Mouse (Mus musculus) MEL (cell line): ENCODE measurements around the gene Dpep2nb. TPM values are rescaled to one million over a fixed set of nuclear protein-coding genes. Genes with fewer than 3 reads are reported as not detected.

Experiments
- DNase-seq: peaks from one replicate; pipeline ENCODE4 v3.0.0; 2011; ENCODE audit warnings: low read depth, low spot score
- H3K27ac ChIP-seq: 2 replicates; pipeline ENCODE4 v1.5.1; 2012; ENCODE audit warnings: low read depth, mild to moderate bottlenecking, control low read depth, low read length, moderate library complexity; ENCODE audit not compliant: control insufficient read depth
- H3K27me3 ChIP-seq, 2 experiments: fragments of 150-350 bp in 1 of 2; sonication (generic) in 1 of 2; 2 replicates each; pipeline ENCODE4 v1.6.1; 2012; ENCODE audit warnings: low read length in 2 of 2, mild to moderate bottlenecking in 2 of 2, improper control_type of control experiment in 1 of 2, moderate library complexity in 1 of 2; ENCODE audit not compliant: insufficient read depth in 2 of 2, control insufficient read depth in 1 of 2
- H3K36me3 ChIP-seq, 2 experiments: 2 replicates each; pipeline ENCODE4 v1.6.1; 2012 to 2014; ENCODE audit warnings: low read length in 2 of 2, improper control_type of control experiment in 1 of 2, inconsistent platforms in 1 of 2, mild to moderate bottlenecking in 1 of 2; ENCODE audit not compliant: insufficient read depth in 2 of 2, control insufficient read depth in 1 of 2
- H3K4me1 ChIP-seq, 2 experiments: fragments of 150-350 bp in 1 of 2; sonication (generic) in 1 of 2; 2 replicates each; pipeline ENCODE4 v1.6.1; 2012; ENCODE audit warnings: low read length in 2 of 2, improper control_type of control experiment in 1 of 2, mild to moderate bottlenecking in 1 of 2; ENCODE audit not compliant: insufficient read depth in 2 of 2, control insufficient read depth in 1 of 2
- H3K4me3 ChIP-seq, 2 experiments: fragments of 150-350 bp in 1 of 2; sonication (generic) in 1 of 2; 2 replicates each; pipeline ENCODE4 v1.5.1; 2012; ENCODE audit warnings: low read depth in 2 of 2, low read length in 2 of 2, mild to moderate bottlenecking in 2 of 2, moderate library complexity in 2 of 2, control low read depth in 1 of 2, improper control_type of control experiment in 1 of 2; ENCODE audit not compliant: control insufficient read depth in 1 of 2, insufficient read depth in 1 of 2
- H3K79me2 ChIP-seq: 2 replicates; pipeline ENCODE4 v1.6.1; 2012; ENCODE audit warnings: mild to moderate bottlenecking, low read length, moderate library complexity; ENCODE audit not compliant: control insufficient read depth, poor library complexity, insufficient read depth
- H3K9ac ChIP-seq: 2 replicates; pipeline ENCODE4 v1.6.1; 2012; ENCODE audit warnings: low read depth, mild to moderate bottlenecking, control low read depth, low read length, moderate library complexity; ENCODE audit not compliant: control insufficient read depth, poor library complexity, severe bottlenecking
- H3K9me3 ChIP-seq: fragments of 150-350 bp; sonication (generic); replicated peaks from 2 replicates; pipeline ENCODE4 v1.6.1; 2012; ENCODE audit warnings: mild to moderate bottlenecking, low read length, improper control_type of control experiment, moderate library complexity; ENCODE audit not compliant: insufficient read depth
- CHD1 ChIP-seq: IDR thresholded peaks from 2 replicates; pipeline ENCODE4 v1.6.1; 2012; ENCODE audit warnings: low read depth, mild to moderate bottlenecking, inconsistent platforms, low read length, improper control_type of control experiment
- CHD2 ChIP-seq: IDR thresholded peaks from 2 replicates; pipeline ENCODE4 v1.6.1; 2011; ENCODE audit warnings: low read length, improper control_type of control experiment
- CTCF ChIP-seq, 3 experiments: IDR thresholded peaks in 2 of 3; conservative IDR thresholded peaks in 1 of 3; 2 replicates each; pipeline ENCODE4 v1.5.1; 2011 to 2012; ENCODE audit warnings: low read length in 3 of 3, low read depth in 2 of 3, mild to moderate bottlenecking in 2 of 3, improper control_type of control experiment in 1 of 3, inconsistent platforms in 1 of 3, mixed read lengths in 1 of 3, moderate library complexity in 1 of 3; ENCODE audit not compliant: control insufficient read depth in 1 of 3, insufficient read depth in 1 of 3, poor library complexity in 1 of 3, severe bottlenecking in 1 of 3
- E2F4 ChIP-seq: IDR thresholded peaks from 2 replicates; pipeline ENCODE4 v1.6.1; 2011; ENCODE audit warnings: low read depth, low read length, improper control_type of control experiment, borderline replicate concordance
- EP300 ChIP-seq, 2 experiments: IDR thresholded peaks; 2 replicates each; pipeline ENCODE4 v1.6.1; 2011; ENCODE audit warnings: improper control_type of control experiment in 2 of 2, low read length in 2 of 2, low read depth in 1 of 2, mild to moderate bottlenecking in 1 of 2
- ETS1 ChIP-seq: IDR thresholded peaks from 2 replicates; pipeline ENCODE4 v1.6.1; 2012; ENCODE audit warnings: low read depth, mild to moderate bottlenecking, inconsistent platforms, low read length, improper control_type of control experiment, moderate library complexity
- GABPA ChIP-seq: IDR thresholded peaks from 2 replicates; pipeline ENCODE4 v1.6.1; 2012; ENCODE audit warnings: low read depth, mild to moderate bottlenecking, inconsistent platforms, low read length, improper control_type of control experiment, moderate library complexity
- GATA1 ChIP-seq: IDR thresholded peaks from 2 replicates; pipeline ENCODE4 v1.6.1; 2011; ENCODE audit warnings: low read depth, low read length, improper control_type of control experiment
- KAT2A ChIP-seq: conservative IDR thresholded peaks from 2 replicates; pipeline ENCODE4 v1.6.1; 2012; ENCODE audit warnings: low read depth, low read length, improper control_type of control experiment, inconsistent platforms
- MAFK ChIP-seq: IDR thresholded peaks from 2 replicates; pipeline ENCODE4 v1.6.1; 2011; ENCODE audit warnings: low read depth, mild to moderate bottlenecking, low read length, improper control_type of control experiment, borderline replicate concordance
- MAZ ChIP-seq: IDR thresholded peaks from 2 replicates; pipeline ENCODE4 v1.6.1; 2012; ENCODE audit warnings: low read depth, mild to moderate bottlenecking, inconsistent platforms, low read length, improper control_type of control experiment
- MXI1 ChIP-seq: IDR thresholded peaks from 2 replicates; pipeline ENCODE4 v1.6.1; 2011; ENCODE audit warnings: mild to moderate bottlenecking, low read depth, low read length, improper control_type of control experiment
- MYC ChIP-seq: IDR thresholded peaks from 2 replicates; pipeline ENCODE4 v1.6.1; 2011; ENCODE audit warnings: low read depth, mild to moderate bottlenecking, low read length, improper control_type of control experiment, moderate library complexity
- NELFE ChIP-seq: IDR thresholded peaks from 2 replicates; pipeline ENCODE4 v1.6.1; 2011; ENCODE audit warnings: low read depth, low read length, improper control_type of control experiment
- NRF1 ChIP-seq: IDR thresholded peaks from 2 replicates; pipeline ENCODE4 v1.6.1; 2014; ENCODE audit warnings: low read depth, mild to moderate bottlenecking, inconsistent platforms, low read length, improper control_type of control experiment, moderate library complexity; ENCODE audit not compliant: poor library complexity, insufficient read depth, severe bottlenecking
- POLR2AphosphoS2 ChIP-seq: IDR thresholded peaks from 2 replicates; pipeline ENCODE4 v1.6.1; 2011; ENCODE audit warnings: low read length, improper control_type of control experiment
- POLR2AphosphoS5 ChIP-seq: IDR thresholded peaks from 2 replicates; pipeline ENCODE4 v1.6.1; 2012; ENCODE audit warnings: low read depth, borderline replicate concordance, mild to moderate bottlenecking, inconsistent platforms, low read length, moderate library complexity, mixed read lengths
- RAD21 ChIP-seq: IDR thresholded peaks from 2 replicates; pipeline ENCODE4 v1.6.1; 2011; ENCODE audit warnings: mild to moderate bottlenecking, low read depth, low read length, improper control_type of control experiment
- RCOR1 ChIP-seq: IDR thresholded peaks from 2 replicates; pipeline ENCODE4 v1.6.1; 2012; ENCODE audit warnings: low read depth, mild to moderate bottlenecking, inconsistent platforms, low read length, improper control_type of control experiment
- SIN3A ChIP-seq: IDR thresholded peaks from 2 replicates; pipeline ENCODE4 v1.6.1; 2012; ENCODE audit warnings: low read length, improper control_type of control experiment, inconsistent platforms
- SMC3 ChIP-seq: IDR thresholded peaks from 2 replicates; pipeline ENCODE4 v1.6.1; 2011; ENCODE audit warnings: low read depth, low read length, improper control_type of control experiment
- TAL1 ChIP-seq: IDR thresholded peaks from 2 replicates; pipeline ENCODE4 v1.6.1; 2012; ENCODE audit warnings: mild to moderate bottlenecking, inconsistent platforms, low read length, moderate library complexity, mixed read lengths
- TBP ChIP-seq: IDR thresholded peaks from 2 replicates; pipeline ENCODE4 v1.8.0; 2011; ENCODE audit warnings: low read depth, low read length, improper control_type of control experiment
- TCF12 ChIP-seq: IDR thresholded peaks from 2 replicates; pipeline ENCODE4 v1.6.1; 2014; ENCODE audit warnings: low read depth, mild to moderate bottlenecking, inconsistent platforms, low read length, improper control_type of control experiment, moderate library complexity
- USF1 ChIP-seq: IDR thresholded peaks from 2 replicates; pipeline ENCODE4 v1.6.1; 2014; ENCODE audit warnings: low read depth, mild to moderate bottlenecking, inconsistent platforms, low read length, improper control_type of control experiment, moderate library complexity
- USF2 ChIP-seq, 2 experiments: IDR thresholded peaks; 2 replicates each; pipeline ENCODE4 v1.6.1; 2011 to 2012; ENCODE audit warnings: improper control_type of control experiment in 2 of 2, low read length in 2 of 2, borderline replicate concordance in 1 of 2, inconsistent platforms in 1 of 2, low read depth in 1 of 2, mild to moderate bottlenecking in 1 of 2; ENCODE audit not compliant: insufficient read depth in 1 of 2
- ZC3H11A ChIP-seq: IDR thresholded peaks from 2 replicates; pipeline ENCODE4 v1.6.1; 2012; ENCODE audit warnings: low read depth, mild to moderate bottlenecking, inconsistent platforms, low read length, improper control_type of control experiment
- ZMIZ1 ChIP-seq: IDR thresholded peaks from 2 replicates; pipeline ENCODE4 v1.6.1; 2012; ENCODE audit warnings: low read depth, mild to moderate bottlenecking, inconsistent platforms, low read length, improper control_type of control experiment, moderate library complexity
- ZNF384 ChIP-seq: IDR thresholded peaks from 2 replicates; pipeline ENCODE4 v1.6.1; 2012; ENCODE audit warnings: low read depth, mild to moderate bottlenecking, inconsistent platforms, low read length, improper control_type of control experiment
- polyA plus RNA-seq, 2 experiments: library from polyadenylated mRNA; stranded (reverse) in 1 of 2; unstranded in 1 of 2; fragments of >175 nt in 1 of 2; fragments of >200 nt in 1 of 2; gene quantifications; 2 replicates each; pipeline versions ENCODE4 v1.2.1 to v1.2.4; 2012; ENCODE audit warnings: low replicate concordance in 2 of 2, low read depth in 1 of 2; ENCODE audit not compliant: insufficient read length in 2 of 2, insufficient read depth in 1 of 2, missing spikeins in 1 of 2
- total RNA-seq: library from RNA; depleted of rRNA; stranded (reverse); fragments of 300-350 nt; gene quantifications from 2 replicates; pipeline ENCODE4 v1.2.3, GENCODE M21; 2012

Gene Dpep2nb
- total and polyA plus RNA-seq, 3 experiments, result 0.14 TPM; not detected in 2

DNA sequence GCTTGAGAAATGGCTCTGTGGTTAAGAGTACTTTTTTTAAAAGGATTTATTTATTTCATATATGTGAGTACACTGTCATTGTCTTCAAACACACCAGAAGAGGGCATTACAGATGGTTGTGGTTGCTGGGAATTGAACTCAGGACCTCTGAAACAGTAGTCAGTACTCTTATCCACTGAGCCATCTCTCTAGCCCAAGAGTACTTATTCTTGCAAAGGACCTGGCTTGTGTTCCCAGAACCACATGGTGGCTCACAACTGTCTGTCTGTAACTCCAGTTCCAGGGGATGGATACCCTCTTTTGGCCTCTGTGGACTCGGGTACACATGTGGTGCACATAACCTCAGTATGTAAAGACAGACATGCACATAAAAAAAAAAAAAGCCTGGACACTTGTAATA lies 36.4 kb downstream of the Dpep2nb start:
- TF ChIP-seq TBP (peak; percentile 98), CTCF (IDR thresholded peaks at IDR 0.05 in 2 of 3, conservative IDR thresholded peaks at IDR 0.05 in 1 of 3; ENCODE audit: control insufficient read depth in 1 of 3, insufficient read depth in 1 of 3, low read depth in 2 of 3, low read length in 3 of 3, poor library complexity in 1 of 3, severe bottlenecking in 1 of 3) (no peak)
- peaks cover 15% of the 10 kb centered on the region for H3K79me2 ChIP-seq
- no peak overlapping the region for H3K27ac ChIP-seq
- no peaks in the 10 kb centered on the region for H3K9me3 ChIP-seq
- peak; percentile 34 for DNase-seq
- 0 out of 4 replicates have a peak, but pooled peaks cover 0 to 3% of the 10 kb centered on the region in 2 experiments for H3K36me3 ChIP-seq
- no peak overlapping the region for H3K4me3 ChIP-seq
- H3K27me3 ChIP-seq, result no peaks in the 10 kb centered on the region
- H3K4me1 ChIP-seq, result peaks cover 2 to 14% of the 10 kb centered on the region in 2 experiments; a peak in 3 of 4 replicates
- H3K9ac ChIP-seq, result no peak overlapping the region

DNA sequence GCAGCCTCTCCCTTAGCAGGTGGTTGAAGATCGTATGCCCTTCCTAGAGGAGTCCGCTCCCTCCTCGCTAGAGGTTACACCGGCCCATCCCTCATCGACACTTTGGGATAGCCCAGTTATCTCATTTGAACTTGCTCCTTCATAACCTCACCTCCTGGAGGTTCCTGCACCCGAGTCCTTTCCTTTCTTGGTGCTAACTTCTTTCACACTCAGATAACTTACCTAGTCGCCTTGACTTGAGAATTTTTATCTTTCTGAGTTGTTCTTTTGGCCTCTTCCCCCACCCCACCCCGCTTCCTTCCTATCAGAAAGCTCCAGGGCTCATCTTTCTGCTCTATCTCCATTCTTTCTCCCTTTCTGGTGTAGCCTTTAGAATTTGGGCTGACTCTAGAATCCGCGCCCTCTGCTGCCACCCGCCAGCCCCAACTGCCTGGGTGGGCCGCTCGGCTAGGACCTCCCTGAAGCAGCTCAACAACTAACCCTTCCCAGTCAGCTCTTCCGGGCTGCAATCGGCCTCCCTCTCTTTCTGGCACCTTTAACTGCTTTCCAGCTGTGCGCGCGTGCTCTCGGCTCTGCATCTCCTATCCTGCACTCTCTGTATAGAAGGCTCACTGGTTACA lies 39.0 kb downstream of the Dpep2nb start:
- DNase-seq, result peak; percentile 91
- Histone ChIP-seq H3K4me1 (peaks cover 3 to 23% of the 10 kb centered on the region in 2 experiments; a peak in 3 of 4 replicates), H3K36me3 (peaks cover 0 to 5% of the 10 kb centered on the region in 2 experiments; a peak in 2 of 4 replicates), H3K79me2 (peaks cover 18% of the 10 kb centered on the region), H3K9ac (peak overlapping the region; percentile 57), H3K27me3 (no peaks in the 10 kb centered on the region), H3K4me3 (peak overlapping the region; percentile 64 to 88), H3K9me3 (no peaks in the 10 kb centered on the region), H3K27ac (peak overlapping the region; percentile 96)
- TF ChIP-seq TCF12 (peak; percentile 87), RAD21 (no peak), USF2 (IDR thresholded peaks at IDR 0.05; ENCODE audit: borderline replicate concordance in 1 of 2, insufficient read depth in 1 of 2, low read depth in 1 of 2, low read length in 2 of 2) (no peak), TBP (peak; percentile 84), E2F4 (0 out of 2 replicates have a peak, but pooled peaks have one; percentile 14), RCOR1 (peak; percentile 48), SMC3 (peak; percentile 34; the same call in 1 of the 2 replicates), MYC (peak; percentile 34), SIN3A (peak; percentile 81; the same call in 1 of the 2 replicates), NELFE (peak; percentile 29; the same call in 1 of the 2 replicates), ZC3H11A (no peak), GATA1 (peak; percentile 84), ETS1 (peak; percentile 75), CHD2 (no peak), MAZ (peak; percentile 63; the same call in 1 of the 2 replicates), TAL1 (peak; percentile 41), MAFK (0 out of 2 replicates have a peak, but pooled peaks have one; percentile 13), NRF1 (no peak), KAT2A (no peak), POLR2AphosphoS2 (no peak), USF1 (no peak), ZNF384 (no peak), CHD1 (no peak), EP300 (IDR thresholded peaks at IDR 0.05; ENCODE audit: low read depth in 1 of 2, low read length in 2 of 2) (peak; percentile 74 to 88; a peak in 3 of 4 replicates), MXI1 (peak; percentile 38; the same call in 1 of the 2 replicates), GABPA (no peak), CTCF (IDR thresholded peaks at IDR 0.05 in 2 of 3, conservative IDR thresholded peaks at IDR 0.05 in 1 of 3; ENCODE audit: control insufficient read depth in 1 of 3, insufficient read depth in 1 of 3, low read depth in 2 of 3, low read length in 3 of 3, poor library complexity in 1 of 3, severe bottlenecking in 1 of 3) (peak in 2 of 3 experiments; percentile 19 to 28; a peak in 1 of 6 replicates), POLR2AphosphoS5 (no peak), ZMIZ1 (no peak)
